Mouse (Mus musculus) embryonic fibroblast, embryonic 13.5 days (primary cell): ENCODE measurements at regions not wholly inside any gene's neighbourhood (a gene's known extent, or its start where the extent isn't known, plus 50 kb on each side); places are given as distances from the start of the nearest gene placed in this dataset.

Experiments used
- CTCF ChIP-seq: IDR thresholded peaks from 2 replicates; pipeline ENCODE4 v1.5.1; 2011; ENCODE audit warnings: mild to moderate bottlenecking, control low read depth, low read length, moderate library complexity, borderline replicate concordance; ENCODE audit not compliant: insufficient read depth
- POLR2A ChIP-seq: IDR thresholded peaks from 2 replicates; pipeline ENCODE4 v1.6.1; 2011; ENCODE audit warnings: low read depth, mild to moderate bottlenecking, control low read depth, low read length, moderate library complexity

DNA sequence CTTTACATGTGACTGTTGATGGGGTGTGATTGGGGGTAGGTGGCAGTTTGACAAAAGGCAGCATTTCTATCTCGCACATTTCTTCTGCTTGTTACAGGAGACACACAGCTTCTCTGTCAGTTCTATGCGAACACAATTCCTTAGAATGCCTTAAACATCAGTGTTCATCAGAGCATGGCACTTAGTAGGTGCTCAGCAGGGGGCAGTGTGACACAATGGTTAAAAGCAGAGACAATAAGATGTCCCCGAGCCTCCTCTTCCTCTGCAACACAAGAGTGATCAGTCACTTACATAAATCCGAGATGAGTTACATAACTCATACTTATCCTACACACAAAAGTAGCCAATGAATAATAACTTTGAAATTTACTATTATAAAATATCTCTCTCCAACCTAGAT is 688.1 kb downstream of the Gm826 start:
- no peak for TF ChIP-seq POLR2A
- TF ChIP-seq CTCF, result no peak
